Mouse (Mus musculus) telencephalon, adult 2 months (tissue): ENCODE data around the gene Olfr193.
A peak's percentile ranks its signal among the peaks of the same experiment; 100 is the strongest.
"Not testable (repeated sequence)": the region's sequence is repeated elsewhere in the genome, so short reads cannot be mapped to it uniquely, and the experiment has no call there.

Experiments
- DNase-seq: peaks from one replicate; pipeline ENCODE4 v3.0.0-alpha.2; 2011; ENCODE audit warnings: low read depth, low spot score

Olfr193 gene

GRCm38 (mm10) chr16:59111781-59112180, at the start of gene Olfr193:
Gene Olfr193 (minus strand): TSS chr16:59111881.
- DNase-seq: no peak

- DNase-seq: no peak
Observed at GRCm38 (mm10) chr16:59151996-59152395, 40.3 kb upstream of the Olfr193 start.

DNA sequence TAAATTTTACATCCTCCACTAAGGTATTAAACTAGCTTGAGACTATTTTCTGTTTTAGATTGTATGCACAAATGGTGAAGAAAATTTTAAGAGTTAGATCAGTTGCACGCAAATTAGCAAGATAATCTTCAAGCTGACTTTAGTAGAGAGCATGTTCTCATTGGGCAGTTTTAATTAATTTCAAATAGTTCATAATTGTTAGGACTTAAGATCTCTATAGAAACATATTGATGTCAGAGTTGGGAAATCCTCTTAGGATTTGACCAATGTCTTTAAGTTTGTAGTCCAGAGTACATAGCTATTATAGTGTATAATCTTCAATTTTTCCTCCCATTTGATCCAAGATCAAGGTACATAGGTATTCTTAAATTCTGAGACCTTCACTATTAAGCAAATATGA, 35.1 kb upstream of the Olfr193 start, which contains the start of gene Olfr195:
Gene Olfr195 (plus strand): TSS at position 301 of the 400 bp plus-strand sequence.
- DNase-seq: no peak

- no peak for DNase-seq
Observed at GRCm38 (mm10) chr16:59141105-59141504, 29.4 kb upstream of the Olfr193 start.

- DNase-seq: peak; percentile 19
Observed at GRCm38 (mm10) chr16:59130740-59131139, 19.1 kb upstream of the Olfr193 start.

DNA sequence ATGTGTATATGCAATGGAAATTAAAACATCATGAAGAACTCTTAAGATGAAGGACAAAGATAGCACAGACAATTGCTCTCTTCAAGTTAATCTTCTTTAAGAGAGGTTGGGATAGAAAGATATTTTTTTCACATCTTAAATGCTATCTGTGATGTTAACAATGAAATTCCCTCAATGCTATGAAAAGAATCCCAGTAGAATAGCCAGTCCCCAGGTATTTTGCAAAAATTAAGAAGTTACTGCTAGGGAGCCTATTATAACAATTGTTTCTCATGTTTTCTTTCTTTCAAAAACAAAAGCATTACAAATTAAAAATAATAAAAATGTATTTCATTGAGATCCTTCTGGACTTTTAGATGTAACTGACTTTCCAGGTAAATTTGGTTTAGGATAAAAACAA, 9.3 kb upstream of the Olfr193 start, which contains the start of gene Olfr194:
Gene Olfr194 (minus strand): TSS at position 101 of the 400 bp plus-strand sequence.
- no peak for DNase-seq

GRCm38 (mm10) chr16:59108522-59108921, 3.2 kb downstream of the Olfr193 start:
- DNase-seq: peak; percentile 2

DNA sequence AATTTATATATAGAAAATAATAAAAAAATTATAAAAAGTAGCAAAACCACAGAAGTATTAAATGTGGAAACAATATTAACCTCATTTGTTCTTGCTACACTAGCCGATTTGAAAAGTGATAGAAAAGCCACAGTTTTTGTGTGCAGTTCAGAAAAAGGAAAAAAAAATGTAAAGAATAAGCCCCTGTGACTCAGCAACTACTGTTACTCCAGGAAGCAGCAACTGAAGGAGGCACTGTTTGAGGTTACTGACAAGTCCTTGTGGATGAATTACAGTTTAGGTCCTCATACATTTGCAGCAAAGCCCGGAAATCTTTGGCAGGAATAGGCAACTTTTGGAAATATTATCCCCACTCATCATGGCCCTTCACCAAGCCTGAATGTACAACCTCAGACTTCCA, 6.4 kb downstream of the Olfr193 start:
- no peak for DNase-seq

- not testable (repeated sequence) for DNase-seq
Observed at GRCm38 (mm10) chr16:59089722-59090121, 22.0 kb downstream of the Olfr193 start, which contains the start of gene Olfr191. Gene Olfr191 (minus strand): TSS chr16:59089822.

DNA sequence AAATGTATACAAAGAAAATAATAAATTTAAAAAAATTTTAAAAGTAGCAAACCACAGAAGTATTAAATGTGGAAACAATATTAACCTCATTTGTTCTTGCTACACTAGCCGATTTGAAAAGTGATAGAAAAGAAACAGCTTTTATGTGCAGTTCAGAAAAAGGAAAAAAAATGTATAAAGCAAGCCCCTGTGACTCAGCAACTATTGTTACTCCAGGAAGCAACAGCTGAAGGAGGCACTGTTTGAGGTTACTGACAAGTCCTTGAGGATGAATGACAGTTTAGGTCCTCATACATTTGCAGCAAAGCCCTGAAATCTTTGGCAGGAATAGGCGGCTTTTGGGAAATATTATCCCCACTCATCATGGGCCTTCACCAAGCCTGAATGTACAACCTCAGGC, 30.6 kb downstream of the Olfr193 start:
- DNase-seq: not testable (repeated sequence)

DNA sequence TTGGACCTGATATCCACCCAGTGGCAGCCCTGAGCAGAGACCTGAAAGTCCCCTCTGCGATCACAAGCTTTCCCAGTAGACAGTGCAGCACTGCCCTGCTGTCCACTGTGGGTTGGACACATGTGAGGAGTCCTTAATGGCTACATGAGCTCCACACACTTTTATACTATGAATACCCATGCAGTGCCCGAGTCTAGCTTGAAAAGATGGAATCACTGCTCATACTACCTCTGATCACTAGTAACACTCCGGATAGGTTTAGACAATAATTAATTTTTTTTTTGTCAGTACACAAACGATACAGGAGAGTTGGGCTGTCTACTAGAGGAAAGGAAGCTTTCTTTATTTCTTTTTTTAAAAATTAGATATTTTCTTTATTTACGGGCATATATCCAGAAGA, 33.8 kb downstream of the Olfr193 start, which contains the start of gene Olfr190:
Gene Olfr190 (minus strand): TSS at position 101 of the 400 bp plus-strand sequence.
- DNase-seq: no peak

DNA sequence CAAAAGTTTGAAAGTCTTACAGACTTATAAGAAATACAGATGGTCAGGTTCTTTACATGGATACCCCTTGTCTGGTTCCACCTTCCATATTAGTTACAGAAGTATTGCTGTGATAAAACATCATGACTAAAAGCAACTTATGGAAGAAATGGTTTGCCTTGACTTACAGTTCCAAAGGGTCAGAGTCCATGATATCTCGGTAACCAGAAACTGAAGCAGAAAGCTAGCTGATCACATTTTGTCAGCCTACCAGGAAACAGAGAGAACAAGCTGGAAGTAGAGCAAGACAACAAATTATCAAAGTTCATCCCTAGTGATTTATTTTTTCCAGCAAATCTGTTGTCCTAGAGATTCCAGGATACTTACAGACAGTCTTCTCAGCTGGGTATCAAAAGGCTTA, 38.2 kb downstream of the Olfr193 start:
- DNase-seq: no peak

DNA sequence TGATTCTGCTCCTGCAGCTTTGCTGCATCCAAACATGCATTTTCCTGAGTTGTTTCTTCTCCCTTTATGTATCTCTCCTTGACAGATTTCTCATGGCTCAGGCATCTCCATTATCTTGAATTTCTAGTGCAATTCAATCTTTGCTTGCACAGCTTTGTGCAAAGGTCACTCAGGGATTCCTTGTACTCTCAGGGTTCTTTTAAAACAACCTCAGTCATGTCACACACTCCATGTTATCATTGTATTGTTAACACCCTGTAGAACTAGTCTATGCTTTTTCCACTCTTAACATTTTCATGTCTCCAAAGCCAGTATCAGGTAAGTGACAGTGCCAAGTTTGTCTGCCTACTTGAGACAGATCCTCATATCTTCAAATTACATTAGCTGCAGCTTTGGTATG, 39.9 kb downstream of the Olfr193 start:
- DNase-seq: no peak

- DNase-seq: not testable (repeated sequence)
Observed at GRCm38 (mm10) chr16:59062411-59062810, 49.3 kb downstream of the Olfr193 start.
